Mouse (Mus musculus): ENCODE data around the gene Epc2.
"Not testable (repeated sequence)": the region's sequence is repeated elsewhere in the genome, so short reads cannot be mapped to it uniquely, and the experiment has no call there.

Gene Epc2

GRCm38 (mm10) chr2:49471641-49472355, 20.5 kb downstream of the Epc2 start:
- in situ Hi-C loops (cut with MboI, MseI) = no loop called here

- in situ Hi-C loops (cut with MboI, MseI) = no loop called here
These were observed 21.2 kb downstream of the Epc2 start for GRCm38 (mm10) chr2:49472443-49472842.

- in situ Hi-C loops (cut with MboI, MseI) = no loop called here
These were observed 30.9 kb downstream of the Epc2 start for GRCm38 (mm10) chr2:49482146-49482545.

- in situ Hi-C loops (cut with MboI, MseI) = no loop called here
These were observed 32.1 kb downstream of the Epc2 start for GRCm38 (mm10) chr2:49483382-49483781.

- in situ Hi-C loops (cut with MboI, MseI) = loop anchor here (5.0 kb wide), 1 partner anchor 49 kb away; the partner anchor contains the start of gene Epc2
These were observed 50.1 kb downstream of the Epc2 start for GRCm38 (mm10) chr2:49501435-49501834.

GRCm38 (mm10) chr2:49503596-49503995, 52.3 kb downstream of the Epc2 start:
- in situ Hi-C loops (cut with MboI, MseI) = loop anchor here (5.0 kb wide), 1 partner anchor 51 kb away; the partner anchor contains the start of gene Epc2

GRCm38 (mm10) chr2:49505151-49505550, 53.9 kb downstream of the Epc2 start:
- in situ Hi-C loops (cut with MboI, MseI) = not testable (repeated sequence)

GRCm38 (mm10) chr2:49510832-49511231, 59.5 kb downstream of the Epc2 start:
- in situ Hi-C loops (cut with MboI, MseI) = no loop called here

GRCm38 (mm10) chr2:49516011-49516410, 64.7 kb downstream of the Epc2 start:
- in situ Hi-C loops (cut with MboI, MseI) = no loop called here

GRCm38 (mm10) chr2:49520409-49520808, 69.1 kb downstream of the Epc2 start:
- in situ Hi-C loops (cut with MboI, MseI) = no loop called here

GRCm38 (mm10) chr2:49520989-49521388, 69.7 kb downstream of the Epc2 start:
- in situ Hi-C loops (cut with MboI, MseI) = no loop called here

- in situ Hi-C loops (cut with MboI, MseI) = no loop called here
These were observed 70.3 kb downstream of the Epc2 start for GRCm38 (mm10) chr2:49521564-49521963.

- in situ Hi-C loops (cut with MboI, MseI) = no loop called here
These were observed 71.3 kb downstream of the Epc2 start for GRCm38 (mm10) chr2:49522578-49522977.

- in situ Hi-C loops (cut with MboI, MseI) = no loop called here
These were observed 85.9 kb downstream of the Epc2 start for GRCm38 (mm10) chr2:49537147-49537546.

GRCm38 (mm10) chr2:49538056-49538455, 86.8 kb downstream of the Epc2 start:
- in situ Hi-C loops (cut with MboI, MseI) = no loop called here

- in situ Hi-C loops (cut with MboI, MseI) = no loop called here
These were observed 88.5 kb downstream of the Epc2 start for GRCm38 (mm10) chr2:49539745-49540144.

- in situ Hi-C loops (cut with MboI, MseI) = no loop called here
These were observed 96.5 kb downstream of the Epc2 start for GRCm38 (mm10) chr2:49547813-49548212.

- in situ Hi-C loops (cut with MboI, MseI) = no loop called here
These were observed 97.2 kb downstream of the Epc2 start for GRCm38 (mm10) chr2:49548492-49548891.

- in situ Hi-C loops (cut with MboI, MseI) = loop anchor here (25.0 kb wide), 1 partner anchor 1859 kb away; no protein-coding TSS in a partner anchor
These were observed 101.8 kb downstream of the Epc2 start for GRCm38 (mm10) chr2:49553096-49553495.

GRCm38 (mm10) chr2:49557339-49557738, 106.1 kb downstream of the Epc2 start:
- in situ Hi-C loops (cut with MboI, MseI) = loop anchor here (25.0 kb wide), 1 partner anchor 1855 kb away; no protein-coding TSS in a partner anchor

- in situ Hi-C loops (cut with MboI, MseI) = loop anchor here (25.0 kb wide), 1 partner anchor 1854 kb away; no protein-coding TSS in a partner anchor
These were observed 107.1 kb downstream of the Epc2 start for GRCm38 (mm10) chr2:49558361-49558760.

- in situ Hi-C loops (cut with MboI, MseI) = loop anchor here (25.0 kb wide), 1 partner anchor 1849 kb away; no protein-coding TSS in a partner anchor
These were observed 111.5 kb downstream of the Epc2 start for GRCm38 (mm10) chr2:49562688-49563350.
